Mouse (Mus musculus) CD4-positive helper T cell, adult 2 months (primary cell): ENCODE measurements around the gene Slc25a29.

Experiments used
- DNase-seq: peaks from one replicate; pipeline ENCODE4 v3.0.0-alpha.2; 2012; ENCODE audit warnings: low read depth, missing footprints, low spot score

The Slc25a29 gene

DNA sequence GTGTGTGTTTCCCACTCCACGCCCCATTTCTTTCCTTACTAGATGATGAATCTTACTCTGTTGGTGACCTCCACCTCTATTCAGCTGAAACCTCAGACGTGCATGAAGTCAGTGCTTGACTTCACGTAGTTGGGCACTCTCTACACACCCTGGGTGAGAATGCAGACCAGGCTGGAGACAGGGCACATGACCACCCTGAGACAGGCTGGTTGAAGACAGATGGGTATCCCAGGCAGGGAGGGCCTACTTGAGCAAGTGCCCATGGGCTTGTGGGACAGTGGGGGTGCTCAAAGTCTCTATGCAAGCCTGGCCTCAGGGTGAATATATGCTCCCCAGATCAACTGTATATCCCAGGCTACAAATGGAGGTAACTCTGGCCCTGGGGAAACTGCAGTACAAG lies 1.3 kb downstream of the Slc25a29 start:
- no peak for DNase-seq

DNA sequence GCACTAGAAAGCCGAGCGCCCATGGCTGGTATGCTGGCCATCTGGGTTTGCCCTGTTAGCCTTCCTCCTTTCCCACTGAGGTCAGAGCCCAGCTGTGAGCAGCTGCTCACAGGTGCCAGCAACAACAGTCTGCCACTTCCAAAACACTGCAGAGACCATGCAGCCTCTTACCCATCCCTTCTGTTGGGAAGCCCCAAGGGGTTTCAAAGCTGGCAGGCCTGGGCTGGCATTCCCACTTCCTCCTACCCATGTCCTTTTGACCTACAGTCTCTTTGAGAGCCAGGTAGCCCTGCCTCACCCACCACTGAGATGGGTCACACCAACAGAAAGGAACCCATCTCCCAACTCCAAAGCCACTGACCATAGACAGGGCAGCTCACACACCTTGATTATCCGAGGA lies 2.3 kb downstream of the Slc25a29 start:
- no peak for DNase-seq

DNA sequence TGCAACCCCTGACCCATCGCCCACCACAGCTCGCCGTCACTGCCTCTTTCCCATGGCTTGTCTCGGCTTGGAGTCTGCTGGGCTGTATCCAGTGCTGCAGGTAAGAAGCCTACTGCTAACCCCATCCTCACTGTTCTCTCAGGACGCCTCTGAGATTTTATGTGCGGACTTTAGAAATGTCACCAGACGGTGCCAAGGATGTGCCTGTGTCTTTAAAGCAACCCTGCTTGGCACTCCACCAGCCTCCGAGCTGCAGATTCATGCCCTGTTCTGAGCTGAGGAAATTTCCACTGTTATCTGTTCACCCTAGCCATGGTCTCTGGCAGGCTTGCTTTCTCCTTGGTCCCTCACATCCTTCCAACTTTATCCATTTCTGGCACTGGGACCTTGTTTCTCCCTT lies 2.8 kb downstream of the Slc25a29 start:
- no peak for DNase-seq

DNA sequence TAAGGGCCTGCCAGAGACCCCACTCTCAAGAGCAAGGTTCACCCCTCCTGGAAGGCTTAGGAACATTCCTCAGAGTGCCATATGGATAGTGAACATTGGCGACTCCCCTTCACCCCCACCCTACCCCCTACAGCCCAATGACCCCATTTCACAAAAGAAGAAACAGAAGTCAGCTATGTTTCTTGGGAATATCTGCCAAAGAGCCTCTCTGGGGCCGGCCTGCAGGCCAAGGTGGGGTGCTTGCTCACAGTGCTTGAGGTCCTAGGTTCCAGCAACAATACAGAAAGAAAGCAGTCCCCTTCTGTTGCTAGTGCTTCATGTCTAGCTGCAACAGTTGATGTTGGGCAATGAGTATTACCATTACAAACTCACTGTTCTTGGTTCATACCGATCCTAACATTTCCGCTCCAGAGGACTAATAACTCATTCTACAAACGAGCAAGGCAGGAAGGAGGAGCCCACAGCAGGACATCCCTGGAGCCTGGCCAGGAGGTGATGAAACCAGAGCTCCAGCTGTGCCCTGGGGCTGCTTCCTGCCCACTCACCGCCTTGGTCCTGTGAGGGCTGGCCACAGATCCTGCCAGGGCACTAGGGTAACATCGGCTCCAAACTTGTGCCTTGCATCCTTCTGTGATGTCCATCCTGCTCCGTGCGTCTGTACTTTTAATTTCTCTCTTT lies 3.6 kb downstream of the Slc25a29 start:
- DNase-seq = no peak

DNA sequence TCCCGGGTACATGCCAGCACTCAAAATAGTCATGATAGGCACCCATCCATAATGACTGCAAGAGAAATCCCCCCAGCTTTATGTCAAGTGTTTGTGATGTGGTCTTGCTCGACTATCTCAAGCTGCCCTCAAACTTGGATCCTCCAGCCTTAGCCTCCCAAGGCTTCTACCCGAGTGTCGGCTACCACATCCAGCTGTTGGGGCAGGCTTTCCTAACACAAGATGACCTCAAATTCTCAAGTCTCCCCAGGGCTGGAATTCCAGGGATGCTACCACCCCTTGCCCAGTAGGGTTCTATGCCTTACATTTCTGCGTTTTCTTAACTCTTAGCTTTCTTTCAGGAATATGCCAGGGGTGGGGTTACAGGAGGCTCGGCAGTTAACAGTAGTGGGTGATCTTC lies 5.3 kb downstream of the Slc25a29 start:
- DNase-seq = no peak

DNA sequence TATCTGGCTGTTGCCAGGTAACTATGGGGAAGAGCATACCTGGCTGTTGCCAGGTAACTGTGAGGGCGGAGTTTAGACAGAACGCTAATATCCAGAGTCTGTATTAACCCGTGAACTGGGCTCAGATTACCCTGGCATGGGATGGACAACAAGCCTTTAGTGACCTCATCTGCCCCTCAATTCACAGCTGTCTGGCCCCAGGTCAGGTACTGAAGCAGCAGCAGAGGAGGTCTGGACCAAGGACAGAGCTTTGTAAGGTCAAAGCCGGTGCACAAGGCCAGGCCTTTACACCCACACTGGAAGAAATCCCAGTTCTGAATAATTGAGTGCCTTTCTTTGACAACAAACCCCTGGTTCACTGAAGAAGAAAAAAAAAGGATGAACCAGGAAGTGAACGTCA lies 6.0 kb downstream of the Slc25a29 start:
- no peak for DNase-seq

DNA sequence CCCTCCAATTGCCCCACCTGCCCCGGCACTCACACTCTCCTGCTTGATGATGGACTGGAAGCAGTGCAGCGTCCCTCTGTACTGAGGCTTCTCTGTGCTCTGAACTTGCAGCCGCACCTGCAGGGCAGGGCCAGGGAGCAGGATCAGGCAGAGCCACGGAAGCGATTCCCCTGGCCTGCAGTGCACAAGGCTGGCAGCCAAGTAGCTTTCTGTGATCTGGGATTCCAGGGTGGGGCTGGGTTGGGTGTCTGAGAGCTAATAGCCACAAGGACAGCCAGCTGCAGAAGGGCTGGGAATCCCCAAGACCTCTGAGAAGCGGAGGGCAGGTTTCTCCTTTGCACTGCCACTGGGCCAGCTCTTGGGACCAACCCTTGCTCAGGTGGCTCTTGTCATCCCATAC lies 8.0 kb downstream of the Slc25a29 start:
- DNase-seq = no peak

DNA sequence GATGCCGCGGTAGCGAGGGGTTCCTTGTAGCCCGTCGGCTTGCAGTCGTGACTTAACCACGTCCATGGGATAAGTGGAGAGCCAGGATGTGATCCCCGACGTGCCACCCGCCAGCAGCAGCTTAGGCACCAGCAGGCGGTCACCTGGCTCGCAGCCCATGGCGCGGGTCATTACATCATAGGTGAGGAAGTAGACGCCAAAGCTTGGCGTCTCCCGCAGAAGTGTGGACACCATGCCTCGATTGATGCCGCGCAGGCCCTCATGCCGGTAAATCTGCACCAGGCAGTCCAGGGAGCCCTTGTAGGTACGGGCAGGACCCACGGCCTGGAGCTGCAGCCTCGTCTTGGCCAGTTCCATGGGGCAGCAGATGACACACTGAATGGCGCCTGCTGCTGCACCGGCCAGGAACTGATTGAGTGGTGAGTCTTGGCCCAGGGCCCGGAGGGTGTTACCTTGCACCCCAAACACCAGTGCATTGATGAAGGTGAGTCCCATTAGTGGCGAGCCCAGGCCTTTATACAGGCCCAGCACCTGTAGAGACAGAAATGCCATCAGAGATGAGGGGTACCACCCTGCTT lies 8.6 kb downstream of the Slc25a29 start:
- DNase-seq = no peak

DNA sequence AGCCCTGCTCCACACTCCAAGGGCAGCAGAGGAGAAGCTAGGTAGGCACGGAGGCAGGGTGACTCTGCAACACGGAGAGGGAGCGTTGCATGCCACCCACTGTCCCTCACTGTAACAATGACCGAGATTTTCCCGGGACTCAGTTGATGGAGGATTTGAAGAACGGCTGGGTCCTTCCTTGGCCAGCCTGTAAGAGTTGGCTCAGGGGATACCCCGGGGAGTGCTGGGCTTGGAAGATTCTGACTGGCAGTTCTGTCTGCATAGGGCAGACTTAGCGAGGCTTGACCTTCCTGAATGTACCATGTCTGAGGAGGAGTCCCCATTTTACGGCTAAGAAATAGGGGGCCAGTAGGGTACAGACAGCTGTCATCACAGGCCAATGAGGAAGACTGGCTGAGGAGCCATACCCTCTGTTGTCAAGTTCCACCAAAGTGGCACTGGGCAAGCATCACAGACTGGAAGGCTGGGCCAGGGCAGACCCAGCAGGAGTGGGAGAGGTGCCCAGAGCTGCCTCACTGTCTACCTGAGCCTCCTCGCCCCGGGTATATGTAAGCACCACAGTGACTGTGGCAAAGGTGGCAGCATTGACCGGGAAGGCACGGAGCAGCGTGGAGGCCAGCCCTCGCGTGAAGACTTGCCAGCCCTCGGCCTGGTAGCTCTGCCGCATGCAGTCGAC lies 9.3 kb downstream of the Slc25a29 start:
- DNase-seq = no peak

DNA sequence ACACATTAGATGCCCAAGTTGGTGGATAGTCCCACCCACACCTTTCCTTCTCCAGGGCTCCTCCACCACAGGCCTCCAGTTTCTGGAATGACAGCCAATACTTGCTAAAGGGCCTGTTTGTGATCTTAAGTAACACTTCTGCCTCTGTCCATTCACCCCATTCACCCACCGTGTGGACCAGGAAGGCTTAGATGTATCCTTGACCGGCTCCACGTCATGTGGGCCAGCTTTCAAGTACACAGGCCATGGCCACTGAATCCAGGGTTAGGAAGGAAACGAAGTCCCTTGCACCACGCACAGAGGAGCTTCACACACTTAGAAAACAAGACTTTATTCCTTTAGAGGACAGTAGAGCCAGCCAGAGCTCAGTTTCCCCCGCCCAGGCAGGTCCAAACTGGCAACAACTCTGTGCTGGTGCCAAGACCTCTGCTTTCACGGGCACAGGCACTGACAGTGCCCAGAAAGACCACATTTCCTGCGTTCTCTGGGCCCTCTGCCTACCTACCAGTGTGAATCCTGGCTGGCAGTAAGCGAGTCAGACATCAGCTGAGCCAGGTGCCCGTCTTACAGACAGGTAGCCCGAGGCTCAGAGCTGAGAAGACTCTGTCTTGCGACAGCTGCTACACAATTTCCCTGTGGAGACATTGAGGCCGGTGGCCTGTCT lies 10.0 kb downstream of the Slc25a29 start:
- DNase-seq = no peak

DNA sequence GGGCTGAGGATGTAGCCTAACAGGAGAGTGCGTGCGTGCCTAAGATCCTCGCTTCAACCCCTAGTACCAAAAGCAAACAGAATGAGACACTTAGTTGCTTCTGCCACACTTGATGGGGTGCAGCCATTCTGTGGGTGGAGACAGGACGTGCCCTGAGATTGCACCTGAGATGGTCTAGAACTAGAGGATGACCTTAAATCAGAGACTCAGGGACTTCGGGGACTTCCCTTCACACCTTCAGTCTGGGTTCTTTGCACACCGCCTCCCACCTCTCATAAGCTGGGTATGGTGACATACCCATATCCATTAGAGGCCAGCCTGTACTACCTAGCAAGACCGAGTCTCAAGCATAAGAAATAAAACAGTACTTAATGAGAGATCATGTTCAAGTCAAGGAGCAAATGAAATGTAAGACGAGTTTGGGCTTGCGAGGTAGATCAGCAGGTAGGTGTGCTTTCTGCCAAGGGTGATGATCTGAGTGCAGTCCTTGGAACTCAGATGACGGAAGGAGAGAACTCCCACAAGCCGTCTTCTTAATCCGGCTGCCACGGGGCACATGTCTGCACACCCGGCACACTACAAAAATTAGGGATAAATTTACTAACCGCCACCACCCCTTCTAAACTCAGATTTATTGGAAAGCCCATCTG lies 11.3 kb downstream of the Slc25a29 start:
- no peak for DNase-seq

DNA sequence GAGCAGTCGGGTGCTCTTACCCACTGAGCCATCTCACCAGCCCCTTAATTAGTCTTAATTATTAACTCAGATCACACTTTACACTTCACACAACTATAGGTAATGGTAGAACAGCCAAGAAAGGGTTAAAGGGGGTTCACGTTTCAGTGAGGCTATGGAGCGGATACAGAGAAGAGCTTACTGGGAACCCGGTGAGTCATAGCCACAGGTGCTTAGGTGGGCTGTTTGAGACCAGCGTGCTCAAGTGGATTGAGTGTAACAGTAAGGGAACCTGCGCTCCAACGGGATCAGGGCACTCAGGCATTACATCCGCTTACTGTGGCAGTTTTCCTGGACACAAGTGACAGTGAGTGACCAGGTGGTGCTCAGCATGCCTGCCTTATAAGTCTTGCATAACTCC lies 12.6 kb downstream of the Slc25a29 start:
- DNase-seq = no peak

DNA sequence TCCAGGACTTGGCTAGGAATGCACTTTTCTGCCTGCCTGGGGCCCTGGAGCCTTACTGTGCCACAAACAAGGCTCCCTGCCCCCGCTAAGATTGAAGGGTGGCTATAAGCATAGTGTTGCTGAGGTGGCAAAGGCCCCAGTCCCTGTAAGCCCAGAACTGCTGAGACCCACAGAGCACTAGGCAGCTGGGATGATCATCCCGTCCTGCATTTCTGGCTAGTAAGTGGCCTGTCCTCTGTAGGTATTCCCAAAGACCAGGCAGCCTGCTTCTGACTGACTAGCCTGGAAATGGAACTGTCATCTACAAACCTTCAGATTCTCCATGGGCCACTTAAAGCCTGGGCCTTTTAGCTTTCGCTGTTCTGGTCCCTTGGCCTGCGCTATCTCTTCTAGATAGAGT lies 15.2 kb downstream of the Slc25a29 start:
- DNase-seq = no peak

DNA sequence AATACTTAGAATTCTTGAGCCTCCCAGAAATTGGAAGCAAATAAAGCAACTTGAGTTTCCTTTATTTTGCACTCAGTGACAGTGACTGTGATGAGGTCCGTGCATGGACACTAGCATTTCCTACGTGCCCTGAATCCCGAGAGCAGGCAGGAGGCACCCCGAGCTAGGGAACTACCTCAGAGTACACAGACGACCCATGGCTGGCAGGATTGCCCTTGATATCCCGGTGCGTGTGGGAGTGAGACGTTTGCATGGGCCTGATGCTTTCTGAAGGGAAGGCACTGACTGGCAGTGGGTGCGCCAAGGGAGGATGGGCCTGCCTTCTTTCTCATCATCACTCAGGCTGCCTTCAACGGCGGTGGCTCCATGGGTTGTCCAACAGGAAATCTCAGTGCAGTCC lies 19.1 kb downstream of the Slc25a29 start:
- DNase-seq = no peak

DNA sequence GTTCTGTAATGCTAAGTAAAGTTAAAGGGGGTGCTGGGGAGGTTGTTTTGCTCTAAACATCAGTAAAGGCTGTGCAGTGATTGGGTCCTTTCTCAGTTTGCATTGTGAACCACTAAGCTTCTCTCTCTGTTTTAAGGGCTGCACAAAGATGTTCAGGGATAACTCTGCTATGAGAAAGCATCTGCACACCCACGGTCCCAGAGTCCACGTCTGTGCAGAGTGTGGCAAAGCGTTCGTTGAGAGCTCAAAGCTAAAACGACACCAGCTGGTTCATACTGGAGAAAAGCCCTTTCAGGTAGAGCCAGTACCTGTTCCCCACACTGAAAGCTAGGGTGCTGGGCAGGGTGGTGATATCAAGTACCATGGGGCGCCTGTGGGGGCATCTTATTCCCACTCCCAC lies 21.2 kb downstream of the Slc25a29 start:
- DNase-seq = no peak

DNA sequence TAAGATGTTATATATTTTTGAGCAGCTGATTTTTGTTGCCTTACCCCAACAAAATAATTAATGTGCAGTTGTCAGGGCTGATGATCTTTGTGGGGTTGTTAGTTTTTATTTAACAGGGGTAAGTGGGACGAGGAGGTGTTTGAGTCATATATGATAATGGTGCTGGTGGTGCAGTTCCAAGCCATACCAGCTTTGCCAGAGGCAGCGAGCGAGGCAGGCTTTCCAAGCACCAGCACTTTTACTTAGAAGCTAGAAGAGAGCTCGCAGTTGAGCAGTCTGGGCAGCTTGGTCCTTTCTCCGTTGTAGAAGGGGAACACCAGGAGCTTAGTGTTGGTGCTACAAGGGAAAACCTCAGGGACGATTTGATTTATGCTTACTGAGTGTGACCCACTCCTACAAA lies 23.2 kb downstream of the Slc25a29 start:
- no peak for DNase-seq

DNA sequence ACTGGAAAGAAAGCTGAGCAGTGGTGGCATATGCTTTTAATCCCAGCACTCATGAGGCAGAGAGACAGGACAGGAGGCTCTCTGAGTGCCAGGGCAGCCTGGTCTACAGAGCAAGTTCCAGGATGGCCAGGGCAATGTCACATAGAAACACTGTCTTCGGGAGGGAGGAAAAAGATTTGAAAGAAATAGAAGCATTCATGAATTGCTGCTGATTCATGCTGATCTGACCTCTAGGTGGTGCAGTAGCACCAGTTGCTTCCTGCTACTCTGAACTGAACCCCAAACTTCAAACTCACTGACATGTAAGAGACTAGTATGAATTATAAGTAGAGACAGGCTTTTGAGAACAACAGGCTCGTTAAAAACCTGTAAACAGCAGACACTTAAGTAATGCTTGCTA lies 24.6 kb downstream of the Slc25a29 start:
- DNase-seq = peak; percentile 48

DNA sequence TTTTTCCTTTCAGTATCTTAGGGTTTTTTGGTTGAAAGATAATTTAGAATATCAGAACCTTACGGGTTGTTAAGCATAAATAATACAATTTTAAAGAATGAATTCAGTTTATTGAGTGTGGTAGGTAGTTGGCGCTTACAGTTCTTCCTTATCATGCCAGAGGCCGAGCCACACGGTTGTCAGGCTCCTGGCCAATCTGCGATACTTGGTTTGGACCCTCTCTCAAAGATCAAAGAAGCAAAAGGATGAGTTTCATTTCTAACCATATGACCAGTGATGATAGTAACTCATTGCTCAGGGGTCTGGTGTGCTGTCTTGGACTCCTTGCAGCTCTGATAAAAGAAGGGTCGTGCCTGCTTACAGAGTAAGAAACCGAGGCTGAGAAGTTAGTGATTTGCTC lies 25.4 kb downstream of the Slc25a29 start:
- no peak for DNase-seq

DNA sequence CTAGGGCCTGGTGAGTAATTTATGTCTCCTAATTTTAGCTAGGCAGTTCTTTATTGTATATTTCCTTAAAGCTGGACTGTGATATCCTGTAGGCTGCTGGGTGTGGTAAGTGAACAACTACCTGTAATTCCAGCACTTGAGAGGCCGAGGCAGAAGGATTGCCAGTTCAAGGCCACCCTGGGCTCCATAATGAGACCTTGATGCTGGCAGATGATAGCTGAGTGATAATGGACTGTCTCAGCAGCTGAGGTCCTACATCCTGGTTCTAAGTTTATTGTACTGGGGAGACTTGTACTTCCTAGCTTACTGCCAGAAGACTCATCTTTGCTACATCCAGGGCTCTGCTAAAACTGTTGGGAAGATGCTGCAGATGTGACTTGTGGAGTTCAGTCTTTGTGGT lies 25.9 kb downstream of the Slc25a29 start:
- no peak for DNase-seq

DNA sequence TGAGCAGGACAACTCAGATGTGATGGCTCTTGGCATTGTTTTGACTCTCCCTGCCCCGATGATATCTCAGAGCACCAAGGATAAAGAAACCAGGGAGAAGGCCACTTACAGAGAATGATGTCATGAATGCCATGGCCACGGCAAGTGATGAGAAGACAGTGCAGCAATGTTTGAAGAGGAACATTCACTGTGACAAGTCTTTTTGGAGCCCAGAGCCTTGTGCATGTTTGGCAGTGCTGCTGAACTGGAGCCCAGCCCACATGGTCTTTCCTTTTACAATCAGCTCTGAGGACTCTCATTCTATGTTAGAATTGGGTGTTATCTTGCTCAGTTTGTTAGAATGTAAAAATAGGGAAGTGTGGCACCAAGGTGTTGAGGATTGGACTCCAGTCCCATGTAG lies 27.2 kb downstream of the Slc25a29 start:
- DNase-seq = no peak

DNA sequence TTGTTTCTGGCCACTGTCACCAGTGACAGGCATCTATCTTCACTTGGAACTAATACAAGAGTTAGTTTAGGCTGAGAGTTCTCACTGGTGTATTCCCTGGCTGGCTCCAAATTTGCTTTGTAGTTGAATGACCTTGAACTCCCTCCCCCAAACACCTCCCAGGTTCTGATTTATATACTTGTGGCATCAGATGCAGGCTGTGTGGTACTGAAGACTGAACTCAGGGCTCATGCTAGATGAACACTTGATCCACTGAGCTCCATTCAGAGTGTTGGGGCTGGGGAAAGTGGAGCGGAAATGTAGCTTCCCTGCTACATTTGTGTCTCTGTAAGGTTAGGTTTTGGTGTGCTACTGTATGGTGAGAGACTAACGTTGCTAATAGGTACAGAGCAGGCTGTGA lies 31.3 kb downstream of the Slc25a29 start:
- no peak for DNase-seq

DNA sequence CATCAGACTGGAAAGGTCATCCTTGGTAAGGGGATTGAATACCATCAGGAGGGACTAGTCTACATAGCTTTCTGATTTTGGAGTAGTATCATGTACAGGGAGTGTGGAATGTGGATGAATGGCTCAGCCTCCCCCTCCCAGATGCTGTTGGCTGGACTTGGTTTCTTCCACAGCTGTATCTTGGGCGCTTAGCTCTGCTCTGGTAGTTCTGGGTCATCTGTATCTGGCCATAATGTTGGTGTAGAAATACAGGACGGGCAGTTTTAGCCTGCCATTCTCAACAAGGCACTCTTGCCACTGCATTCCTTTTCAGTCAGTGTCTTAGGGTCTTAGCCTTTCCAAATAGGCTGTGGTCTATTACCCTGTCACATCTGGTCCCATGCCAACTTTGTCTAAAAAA lies 34.1 kb downstream of the Slc25a29 start:
- no peak for DNase-seq
